Mouse (Mus musculus) heart, embryonic 13.5 days (tissue): Measurements from ENCODE around the gene Pink1. TPM values are rescaled to one million over a fixed set of nuclear protein-coding genes. Genes with fewer than 3 reads are reported as not detected.

Experiments
- ATAC-seq: fragments of 200-750 bp; cut with Nextera tagmentation; 2 replicates; pipeline ENCODE4 v1.8.0; 2017; ENCODE audit warnings: moderate TSS enrichment; ENCODE audit not compliant: insufficient number of reproducible peaks, low FRiP score, low TSS enrichment; ENCODE audit errors: extremely low read depth
- H3K27ac ChIP-seq: fragments of 300-500 bp; sonication (generic); replicated peaks from 2 replicates; pipeline ENCODE4 v1.5.1; 2015; ENCODE audit warnings: moderate library complexity, mild to moderate bottlenecking, inconsistent platforms
- H3K27me3 ChIP-seq: fragments of 300-500 bp; sonication (generic); replicated peaks from 2 replicates; pipeline ENCODE4 v1.6.1; 2015; ENCODE audit warnings: mild to moderate bottlenecking, inconsistent platforms
- H3K36me3 ChIP-seq: fragments of 300-500 bp; sonication (generic); 2 replicates; pipeline ENCODE4 v1.6.1; 2015; ENCODE audit warnings: mild to moderate bottlenecking, inconsistent platforms
- H3K4me1 ChIP-seq: fragments of 300-500 bp; sonication (generic); 2 replicates; pipeline ENCODE4 v1.6.1; 2015; ENCODE audit warnings: inconsistent platforms
- H3K4me2 ChIP-seq: fragments of 300-500 bp; sonication (generic); 2 replicates; pipeline ENCODE4 v1.6.1; 2015; ENCODE audit warnings: inconsistent platforms, mild to moderate bottlenecking, moderate library complexity
- H3K4me3 ChIP-seq: fragments of 300-500 bp; sonication (generic); 2 replicates; pipeline ENCODE4 v1.5.1; 2015; ENCODE audit warnings: moderate library complexity, mild to moderate bottlenecking, inconsistent platforms
- H3K9ac ChIP-seq: fragments of 300-500 bp; sonication (generic); 2 replicates; pipeline ENCODE4 v1.6.1; 2015; ENCODE audit warnings: inconsistent platforms, mild to moderate bottlenecking, moderate library complexity
- H3K9me3 ChIP-seq: fragments of 300-500 bp; sonication (generic); 2 replicates; pipeline ENCODE4 v1.6.1; 2016; ENCODE audit warnings: inconsistent platforms
- WGBS: fragments of 180-500 bp; shearing (Covaris S2); methylation state at CpG from one replicate; pipeline ENCODE4 v1.1.7; 2015; ENCODE audit warnings: mixed read lengths; 5-methylcytosine and 5-hydroxymethylcytosine counted together
- microRNA-seq: library from miRNA; unstranded; fragments of <30 nt; microRNA quantifications from one replicate; pipeline ENCODE4, GENCODE M21; 2016
- polyA plus RNA-seq: library from polyadenylated mRNA; unstranded; fragments of >200 nt; fragmentation: Nextera tagmentation; extraction: Ambion mirVana; gene quantifications from 2 replicates; pipeline ENCODE4 v1.2.1, GENCODE M21; 2015

Gene Pink1
- polyA plus RNA-seq, 1 experiment from 2014 or later, result 67.0 TPM

- Histone ChIP-seq H3K27ac (no peak overlapping the region), H3K9ac (no peak overlapping the region), H3K9me3 (no peaks in the 10 kb centered on the region), H3K27me3 (peaks cover 16% of the 10 kb centered on the region), H3K36me3 (no peaks in the 10 kb centered on the region), H3K4me3 (no peak overlapping the region), H3K4me2 (no peak overlapping the region), H3K4me1 (no peaks in the 10 kb centered on the region)
- no peak for ATAC-seq
- WGBS, result 76% methylated on average over 18 of the region's 18 CpGs
Observed at GRCm38 (mm10) chr4:138293261-138293948, 32.7 kb downstream of the Pink1 start.

- Histone ChIP-seq H3K4me2 (no peak overlapping the region), H3K9ac (no peak overlapping the region), H3K4me1 (no peaks in the 10 kb centered on the region), H3K36me3 (no peaks in the 10 kb centered on the region), H3K9me3 (no peaks in the 10 kb centered on the region), H3K27me3 (peaks cover 26% of the 10 kb centered on the region), H3K4me3 (no peak overlapping the region), H3K27ac (0 out of 2 replicates have a peak overlapping the region, but pooled peaks have one; percentile 28)
- no peak for ATAC-seq
- 84% methylated on average over 13 of the region's 13 CpGs for WGBS
Observed at GRCm38 (mm10) chr4:138292028-138292427, 34.1 kb downstream of the Pink1 start.

GRCm38 (mm10) chr4:138288691-138289090, 37.4 kb downstream of the Pink1 start:
- Histone ChIP-seq H3K9me3 (no peaks in the 10 kb centered on the region), H3K4me3 (no peak overlapping the region), H3K36me3 (no peaks in the 10 kb centered on the region), H3K27ac (no peak overlapping the region), H3K27me3 (peaks cover 32% of the 10 kb centered on the region), H3K9ac (no peak overlapping the region), H3K4me2 (no peak overlapping the region), H3K4me1 (no peaks in the 10 kb centered on the region)
- no peak for ATAC-seq
- 77% methylated on average over 7 of the region's 7 CpGs for WGBS

- 77% methylated on average over 12 of the region's 12 CpGs for WGBS
- no peak overlapping the region for H3K9ac ChIP-seq
- peaks cover 32% of the 10 kb centered on the region for H3K27me3 ChIP-seq
- no peaks in the 10 kb centered on the region for H3K4me1 ChIP-seq
- no peak for ATAC-seq
- H3K36me3 ChIP-seq, result no peaks in the 10 kb centered on the region
- no peak overlapping the region for H3K4me2 ChIP-seq
- H3K4me3 ChIP-seq, result no peak overlapping the region
- H3K9me3 ChIP-seq, result no peaks in the 10 kb centered on the region
- no peak overlapping the region for H3K27ac ChIP-seq
Observed at GRCm38 (mm10) chr4:138286411-138286810, 39.7 kb downstream of the Pink1 start.

GRCm38 (mm10) chr4:138282834-138283233, 43.3 kb downstream of the Pink1 start:
- Histone ChIP-seq H3K36me3 (no peaks in the 10 kb centered on the region), H3K4me1 (no peaks in the 10 kb centered on the region), H3K27me3 (peaks cover 24% of the 10 kb centered on the region), H3K9me3 (no peaks in the 10 kb centered on the region), H3K27ac (no peak overlapping the region), H3K9ac (no peak overlapping the region), H3K4me2 (no peak overlapping the region), H3K4me3 (no peak overlapping the region)
- no peak for ATAC-seq
- WGBS, result 25% methylated on average over 4 of the region's 4 CpGs

- H3K27me3 ChIP-seq, result peaks cover 35% of the 10 kb centered on the region
- ATAC-seq, result no peak
- H3K4me2 ChIP-seq, result no peak overlapping the region
- H3K27ac ChIP-seq, result no peak overlapping the region
- H3K4me3 ChIP-seq, result no peak overlapping the region
- 60% methylated on average over 7 of the region's 7 CpGs for WGBS
- H3K9ac ChIP-seq, result no peak overlapping the region
- no peaks in the 10 kb centered on the region for H3K9me3 ChIP-seq
- no peaks in the 10 kb centered on the region for H3K4me1 ChIP-seq
- H3K36me3 ChIP-seq, result no peaks in the 10 kb centered on the region
Observed at GRCm38 (mm10) chr4:138278346-138278745, 47.8 kb downstream of the Pink1 start.

- Histone ChIP-seq H3K9ac (no peak overlapping the region), H3K4me3 (no peak overlapping the region), H3K27ac (no peak overlapping the region), H3K36me3 (no peaks in the 10 kb centered on the region), H3K27me3 (peaks cover 19% of the 10 kb centered on the region), H3K4me1 (peaks cover 6% of the 10 kb centered on the region), H3K9me3 (no peaks in the 10 kb centered on the region), H3K4me2 (no peak overlapping the region)
- ATAC-seq, result no peak
- 46% methylated on average over 14 of the region's 14 CpGs for WGBS
Observed at GRCm38 (mm10) chr4:138272011-138272997, 53.8 kb downstream of the Pink1 start.

GRCm38 (mm10) chr4:138267869-138268268, 58.2 kb downstream of the Pink1 start:
- Histone ChIP-seq H3K36me3 (no peaks in the 10 kb centered on the region), H3K9me3 (no peaks in the 10 kb centered on the region), H3K4me2 (no peak overlapping the region), H3K4me1 (peaks cover 7% of the 10 kb centered on the region), H3K27me3 (peaks cover 23% of the 10 kb centered on the region), H3K4me3 (no peak overlapping the region), H3K27ac (no peak overlapping the region), H3K9ac (no peak overlapping the region)
- WGBS, result 82% methylated on average over 10 of the region's 10 CpGs
- ATAC-seq, result no peak

Small RNA genes within 50 kb of the gene (microRNA-seq; reads per million reads assigned to microRNA genes)
- gene Gm27646, result not detected
- 0.61 reads per million for gene Mir7019

Other genes with a start within 250 kb of the Pink1 start
- gene Hp1bp3, start 110.0 kb downstream of the Pink1 start, polyA plus RNA-seq, result 94.5 and 104 TPM in 2 replicates
- 0.31 and 0.37 TPM in 2 replicates for gene Sh2d5, start 75.9 kb downstream of the Pink1 start, polyA plus RNA-seq
- gene Kif17, start 75.9 kb downstream of the Pink1 start, polyA plus RNA-seq, result 0.76 and 0.79 TPM in 2 replicates
- 291 and 314 TPM in 2 replicates for gene Ddost, start 21.6 kb downstream of the Pink1 start, polyA plus RNA-seq
- gene Cda, start 41.7 kb upstream of the Pink1 start, polyA plus RNA-seq, result 13.5 and 14.3 TPM in 2 replicates
- not detected in 2 replicates for gene Fam43b, start 70.2 kb upstream of the Pink1 start, polyA plus RNA-seq
- gene Mul1, start 108.4 kb upstream of the Pink1 start, polyA plus RNA-seq, result 21.3 and 22.8 TPM in 2 replicates
- gene Camk2n1, start 128.0 kb upstream of the Pink1 start, polyA plus RNA-seq, result 1.0 and 1.1 TPM in 2 replicates